Mouse (Mus musculus) hindbrain, embryonic 14.5 days (tissue): ENCODE results near the gene Zcchc24. TPM values are rescaled to one million over a fixed set of nuclear protein-coding genes. Genes with fewer than 3 reads are reported as not detected.

Experiments
- ATAC-seq: fragments of 200-750 bp; cut with Nextera tagmentation; 2 replicates; pipeline ENCODE4 v1.8.0; 2017; ENCODE audit warnings: moderate number of reproducible peaks, mild to moderate bottlenecking, moderate TSS enrichment, moderate library complexity; ENCODE audit not compliant: low FRiP score
- DNase-seq: peaks from one replicate; pipeline ENCODE4 v3.0.0-alpha.2; 2015; ENCODE audit warnings: low spot score
- H3K27ac ChIP-seq: fragments of 300-500 bp; sonication (generic); 2 replicates; pipeline ENCODE4 v1.5.1; 2014; ENCODE audit warnings: mild to moderate bottlenecking, moderate library complexity
- H3K27me3 ChIP-seq: fragments of 300-500 bp; sonication (generic); 2 replicates; pipeline ENCODE4 v1.6.1; 2014; ENCODE audit warnings: mild to moderate bottlenecking, low read length, mixed read lengths; ENCODE audit not compliant: control insufficient read depth, insufficient read depth
- H3K36me3 ChIP-seq: fragments of 300-500 bp; sonication (generic); replicated peaks from 2 replicates; pipeline ENCODE4 v1.6.1; 2014; ENCODE audit not compliant: control insufficient read depth, insufficient read depth
- H3K4me1 ChIP-seq: fragments of 300-500 bp; sonication (generic); replicated peaks from 2 replicates; pipeline ENCODE4 v1.6.1; 2014; ENCODE audit warnings: antibody characterized with exemption, low read length, mixed read lengths; ENCODE audit not compliant: control insufficient read depth, insufficient read depth
- H3K4me2 ChIP-seq: fragments of 300-500 bp; sonication (generic); replicated peaks from 2 replicates; pipeline ENCODE4 v1.6.1; 2014; ENCODE audit warnings: mild to moderate bottlenecking, moderate library complexity
- H3K4me3 ChIP-seq: fragments of 300-500 bp; sonication (generic); replicated peaks from 2 replicates; pipeline ENCODE4 v1.5.1; 2014; ENCODE audit warnings: mild to moderate bottlenecking, low read length
- H3K9ac ChIP-seq: fragments of 300-500 bp; sonication (generic); 2 replicates; pipeline ENCODE4 v1.6.1; 2014
- H3K9me3 ChIP-seq: fragments of 300-500 bp; sonication (generic); 2 replicates; pipeline ENCODE4 v1.6.1; 2016; ENCODE audit warnings: low read length; ENCODE audit not compliant: control insufficient read depth
- WGBS: fragments of 180-500 bp; shearing (Covaris S2); extraction: QIAGEN DNeasy Blood & Tissue Kit; methylation state at CpG from one replicate; pipeline ENCODE4 v1.1.7; 2014; 5-methylcytosine and 5-hydroxymethylcytosine counted together
- polyA plus RNA-seq: library from polyadenylated mRNA; unstranded; fragments of >200 nt; fragmentation: Nextera tagmentation; extraction: Ambion mirVana; gene quantifications from 2 replicates; pipeline ENCODE4 v1.2.1, GENCODE M21; 2014

Gene Zcchc24
- polyA plus RNA-seq, 1 experiment from 2014 or later: 18.5 TPM

- H3K27me3 ChIP-seq: no peaks in the 10 kb centered on the region
- H3K27ac ChIP-seq: no peak overlapping the region
- H3K9ac ChIP-seq: no peak overlapping the region
- H3K4me3 ChIP-seq: no peak overlapping the region
- DNase-seq (no peak), ATAC-seq (no peak)
- H3K36me3 ChIP-seq: no peaks in the 10 kb centered on the region
- H3K4me2 ChIP-seq: no peak overlapping the region
- 85% methylated on average over 8 of the region's 8 CpGs for WGBS
- H3K9me3 ChIP-seq: no peaks in the 10 kb centered on the region
- 0 out of 2 replicates have a peak, but pooled peaks cover 7% of the 10 kb centered on the region for H3K4me1 ChIP-seq
Measured at GRCm38 (mm10) chr14:25717718-25718117, 51.1 kb downstream of the Zcchc24 start.

DNA sequence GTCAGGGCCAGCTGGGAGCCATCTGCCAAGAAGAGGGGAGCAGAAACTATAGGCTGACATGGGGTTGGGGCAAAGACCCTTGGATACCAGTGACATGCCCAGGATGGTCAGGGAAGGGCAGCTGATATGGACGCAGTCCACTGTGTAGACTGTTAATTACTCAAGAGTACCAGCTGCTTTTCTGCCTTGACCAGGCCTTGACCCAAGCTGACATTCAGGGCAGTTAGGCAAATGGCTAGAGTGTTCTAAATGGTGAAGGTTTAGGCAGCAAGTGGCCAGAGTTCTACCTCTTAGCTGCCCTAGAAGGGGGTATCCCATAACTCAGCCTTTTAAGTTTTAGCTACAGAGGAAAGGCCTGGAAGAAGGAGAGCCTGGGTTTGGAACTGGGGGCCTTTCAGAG, 52.3 kb downstream of the Zcchc24 start:
- 100% methylated on average over 1 of the region's 1 CpGs for WGBS
- H3K9ac ChIP-seq: no peak overlapping the region
- H3K4me2 ChIP-seq: no peak overlapping the region
- no peaks in the 10 kb centered on the region for H3K36me3 ChIP-seq
- H3K27me3 ChIP-seq: no peaks in the 10 kb centered on the region
- ATAC-seq (no peak), DNase-seq (no peak)
- no peak overlapping the region for H3K4me3 ChIP-seq
- H3K27ac ChIP-seq: no peak overlapping the region
- 0 out of 2 replicates have a peak, but pooled peaks cover 7% of the 10 kb centered on the region for H3K4me1 ChIP-seq
- H3K9me3 ChIP-seq: no peaks in the 10 kb centered on the region

GRCm38 (mm10) chr14:25713443-25713842, 55.4 kb downstream of the Zcchc24 start:
- Histone ChIP-seq H3K9ac (no peak overlapping the region), H3K27me3 (no peaks in the 10 kb centered on the region), H3K36me3 (no peaks in the 10 kb centered on the region), H3K4me3 (no peak overlapping the region), H3K9me3 (no peaks in the 10 kb centered on the region), H3K27ac (no peak overlapping the region), H3K4me1 (peaks cover 3% of the 10 kb centered on the region; the same call in 1 of the 2 replicates), H3K4me2 (no peak overlapping the region)
- ATAC-seq (no peak; the same call in 1 of the 2 replicates), DNase-seq (peak; percentile 71)
- WGBS: 16% methylated on average over 4 of the region's 4 CpGs

GRCm38 (mm10) chr14:25711602-25712001, 57.2 kb downstream of the Zcchc24 start:
- ATAC-seq: no peak
- DNase-seq: no peak
- Histone ChIP-seq H3K27me3 (no peaks in the 10 kb centered on the region), H3K36me3 (no peaks in the 10 kb centered on the region), H3K4me2 (no peak overlapping the region), H3K4me3 (no peak overlapping the region), H3K27ac (no peak overlapping the region), H3K4me1 (no peaks in the 10 kb centered on the region; the same call in 1 of the 2 replicates), H3K9ac (no peak overlapping the region), H3K9me3 (no peaks in the 10 kb centered on the region)
- 63% methylated on average over 8 of the region's 8 CpGs for WGBS

GRCm38 (mm10) chr14:25711177-25711576, 57.7 kb downstream of the Zcchc24 start:
- no peak overlapping the region for H3K9ac ChIP-seq
- DNase-seq (no peak), ATAC-seq (no peak)
- H3K27me3 ChIP-seq: no peaks in the 10 kb centered on the region
- no peaks in the 10 kb centered on the region for H3K9me3 ChIP-seq
- no peak overlapping the region for H3K4me3 ChIP-seq
- H3K27ac ChIP-seq: no peak overlapping the region
- H3K36me3 ChIP-seq: no peaks in the 10 kb centered on the region
- WGBS: 73% methylated on average over 7 of the region's 7 CpGs
- H3K4me2 ChIP-seq: no peak overlapping the region
- no peaks in the 10 kb centered on the region; the same call in 1 of the 2 replicates for H3K4me1 ChIP-seq

- 57% methylated on average over 4 of the region's 4 CpGs for WGBS
- no peak overlapping the region for H3K9ac ChIP-seq
- no peaks in the 10 kb centered on the region; the same call in 1 of the 2 replicates for H3K4me1 ChIP-seq
- no peak for DNase-seq
- H3K36me3 ChIP-seq: no peaks in the 10 kb centered on the region
- H3K27ac ChIP-seq: no peak overlapping the region
- H3K9me3 ChIP-seq: no peaks in the 10 kb centered on the region
- H3K27me3 ChIP-seq: no peaks in the 10 kb centered on the region
- no peak for ATAC-seq
- no peak overlapping the region for H3K4me2 ChIP-seq
- H3K4me3 ChIP-seq: no peak overlapping the region
Measured at GRCm38 (mm10) chr14:25710681-25711080, 58.2 kb downstream of the Zcchc24 start.

DNA sequence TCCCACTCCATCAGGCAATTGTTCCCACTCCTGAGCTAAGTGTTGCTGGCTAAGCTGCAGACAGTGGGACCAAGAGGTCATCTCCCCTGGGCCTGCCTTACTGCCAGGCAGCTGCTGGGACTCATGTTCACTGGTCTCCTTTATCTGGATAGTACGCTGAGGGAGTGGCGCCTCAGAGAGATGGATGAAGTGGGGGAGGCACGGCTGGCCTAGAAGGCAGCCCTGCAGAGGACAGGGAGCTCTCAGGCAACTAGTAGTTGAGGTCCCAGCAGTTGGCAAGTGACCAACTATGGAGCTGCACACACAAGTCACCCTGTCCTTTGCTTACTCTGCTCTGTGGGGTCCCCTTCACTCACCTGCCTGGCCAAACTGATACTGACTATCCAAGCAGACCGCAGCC, 58.8 kb downstream of the Zcchc24 start:
- Histone ChIP-seq H3K27me3 (no peaks in the 10 kb centered on the region), H3K9ac (no peak overlapping the region), H3K27ac (no peak overlapping the region), H3K36me3 (no peaks in the 10 kb centered on the region), H3K4me2 (no peak overlapping the region), H3K4me3 (no peak overlapping the region), H3K9me3 (no peaks in the 10 kb centered on the region), H3K4me1 (no peaks in the 10 kb centered on the region; the same call in 1 of the 2 replicates)
- no peak for DNase-seq
- 53% methylated on average over 4 of the region's 4 CpGs for WGBS
- ATAC-seq: no peak

GRCm38 (mm10) chr14:25708917-25709316, 59.9 kb downstream of the Zcchc24 start:
- ATAC-seq: no peak
- Histone ChIP-seq H3K9ac (no peak overlapping the region), H3K4me2 (no peak overlapping the region), H3K27me3 (no peaks in the 10 kb centered on the region), H3K36me3 (no peaks in the 10 kb centered on the region), H3K9me3 (no peaks in the 10 kb centered on the region), H3K27ac (no peak overlapping the region), H3K4me1 (no peaks in the 10 kb centered on the region; the same call in 1 of the 2 replicates), H3K4me3 (no peak overlapping the region)
- DNase-seq: no peak
- WGBS: 90% methylated on average over 2 of the region's 2 CpGs

- no peaks in the 10 kb centered on the region; the same call in 1 of the 2 replicates for H3K4me1 ChIP-seq
- WGBS: 80% methylated on average over 4 of the region's 4 CpGs
- no peaks in the 10 kb centered on the region for H3K36me3 ChIP-seq
- H3K4me2 ChIP-seq: no peak overlapping the region
- H3K27me3 ChIP-seq: no peaks in the 10 kb centered on the region
- DNase-seq (no peak), ATAC-seq (no peak)
- H3K27ac ChIP-seq: no peak overlapping the region
- H3K9me3 ChIP-seq: no peaks in the 10 kb centered on the region
- no peak overlapping the region for H3K4me3 ChIP-seq
- H3K9ac ChIP-seq: no peak overlapping the region
Measured at GRCm38 (mm10) chr14:25708451-25708850, 60.4 kb downstream of the Zcchc24 start.

DNA sequence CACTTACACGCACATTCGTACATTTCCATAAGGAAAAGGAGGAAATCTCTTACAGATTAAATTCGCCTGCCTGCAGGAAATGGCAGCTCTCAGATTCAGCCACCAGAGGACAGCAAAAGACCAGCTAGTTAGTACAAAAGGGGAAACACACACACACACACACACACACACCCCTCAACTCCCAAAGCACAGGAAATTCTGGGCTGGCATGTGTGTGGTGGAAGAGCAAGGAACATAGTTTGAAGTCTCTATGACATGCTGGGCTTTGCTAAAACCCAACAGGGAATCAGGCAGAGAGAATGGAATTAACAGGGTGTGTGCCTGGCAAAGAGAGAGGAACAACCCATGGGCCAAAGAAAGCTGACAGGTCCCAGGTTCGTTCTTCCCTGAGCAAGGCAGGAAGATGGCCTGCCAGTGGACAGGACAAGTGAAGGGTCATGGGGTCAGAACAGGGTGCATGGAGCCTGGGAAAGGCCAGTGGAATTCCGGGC, 61.1 kb downstream of the Zcchc24 start:
- no peaks in the 10 kb centered on the region for H3K9me3 ChIP-seq
- H3K4me1 ChIP-seq: no peaks in the 10 kb centered on the region; the same call in 1 of the 2 replicates
- WGBS: 56% methylated on average over 5 of the region's 5 CpGs
- H3K27ac ChIP-seq: no peak overlapping the region
- no peak overlapping the region for H3K9ac ChIP-seq
- H3K36me3 ChIP-seq: no peaks in the 10 kb centered on the region
- ATAC-seq (no peak), DNase-seq (peak; percentile 65)
- no peak overlapping the region for H3K4me3 ChIP-seq
- H3K27me3 ChIP-seq: no peaks in the 10 kb centered on the region
- no peak overlapping the region for H3K4me2 ChIP-seq
